Mouse (Mus musculus) gastrocnemius, adult 18-20 months (tissue): ENCODE results near the gene Rpf2. TPM values are rescaled to one million over a fixed set of nuclear protein-coding genes. Genes with fewer than 3 reads are reported as not detected.

ENCODE experiments used
- DNase-seq: peaks from one replicate; pipeline ENCODE4 v3.0.0; 2021; ENCODE audit warnings: low spot score
- total RNA-seq, 2 experiments: library from RNA; stranded (reverse); gene quantifications; 2 replicates each; pipeline ENCODE4 v1.2.3; 2021

Rpf2 gene
- total RNA-seq, 2 experiments from 2014 or later = 15.6 to 16.1 TPM

DNA sequence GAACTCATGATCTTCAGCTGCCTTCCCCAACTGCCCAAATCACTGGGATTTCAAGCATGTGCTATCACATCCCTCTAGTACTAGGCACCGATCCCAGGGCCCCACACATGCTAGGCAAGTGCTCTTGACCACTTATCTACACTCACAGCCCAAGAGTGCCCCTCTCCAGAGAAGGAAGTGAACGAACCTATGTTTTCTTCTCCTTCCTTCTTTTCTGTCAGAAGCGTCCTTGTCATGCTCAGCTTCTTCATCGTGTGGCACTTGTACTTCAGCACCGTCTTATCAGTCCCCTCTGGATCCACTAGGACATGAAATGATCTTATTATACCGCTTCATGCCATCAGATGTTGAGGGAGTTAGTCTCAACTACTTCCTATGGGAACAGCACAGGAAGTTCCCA is 4.1 kb upstream of the Rpf2 start:
- no peak for DNase-seq

DNA sequence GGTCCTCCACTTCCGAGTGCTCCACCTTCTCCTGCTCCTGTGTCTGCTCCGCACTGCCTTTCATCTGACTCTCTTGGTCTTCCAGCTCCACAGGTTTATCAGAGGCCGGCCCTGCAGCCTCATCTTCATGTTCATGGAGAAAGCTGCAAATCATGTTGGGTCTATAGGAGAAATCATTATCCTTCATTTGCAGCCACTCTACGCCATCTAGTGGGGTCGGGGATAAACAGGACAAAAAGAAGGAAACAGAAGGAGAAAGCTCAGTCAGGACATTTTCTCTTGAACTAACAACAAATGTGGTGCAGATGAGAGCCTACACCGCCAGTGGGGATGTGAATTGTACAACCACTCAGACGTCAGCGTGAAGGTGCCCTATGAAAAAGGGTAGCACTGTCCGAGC is 2.8 kb upstream of the Rpf2 start:
- DNase-seq = no peak

DNA sequence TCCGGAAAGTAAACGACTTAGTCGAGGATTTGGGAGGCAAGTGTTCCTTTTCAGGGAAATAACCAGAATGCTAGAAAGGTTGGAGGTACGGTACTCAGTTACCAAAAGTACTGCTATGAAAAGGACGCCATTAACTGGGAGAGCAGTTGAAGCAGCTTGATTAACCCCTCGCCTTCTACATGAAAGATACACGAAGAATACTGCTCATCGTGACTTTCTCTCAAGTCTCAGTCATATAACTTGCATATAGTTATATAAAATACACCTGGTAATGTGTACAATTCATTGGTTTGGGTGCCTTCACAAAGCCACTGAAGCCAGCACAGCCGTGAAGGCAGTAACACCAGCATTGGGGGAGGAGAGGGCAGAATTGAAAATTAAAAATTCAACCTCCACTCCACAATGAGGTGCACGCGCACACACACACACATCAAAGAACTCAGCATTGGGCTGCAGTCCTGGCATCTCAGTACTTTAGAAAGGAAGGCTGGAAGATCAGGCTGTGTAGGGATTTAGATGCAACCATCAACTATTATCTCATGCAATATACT is 405 bp upstream of the Rpf2 start:
- DNase-seq = no peak

DNA sequence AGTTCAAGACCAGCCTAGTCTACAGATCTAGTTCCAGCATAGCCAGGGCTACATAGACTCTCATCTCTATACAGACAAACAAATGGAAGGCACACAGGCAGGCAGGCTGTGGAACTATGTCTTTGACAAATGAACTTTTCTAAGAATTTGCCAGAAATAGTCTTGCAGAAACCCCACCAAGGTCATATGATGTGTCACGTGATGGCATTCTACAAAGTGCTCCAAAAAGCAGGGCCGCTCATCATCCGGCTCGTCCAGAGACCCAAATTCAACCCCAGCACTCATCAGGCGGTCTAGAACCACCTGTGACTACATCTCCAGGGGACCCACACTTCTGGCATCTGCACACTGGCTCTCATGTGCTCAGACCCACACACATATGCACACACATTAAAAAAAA is 9.0 kb downstream of the Rpf2 start:
- no peak for DNase-seq

DNA sequence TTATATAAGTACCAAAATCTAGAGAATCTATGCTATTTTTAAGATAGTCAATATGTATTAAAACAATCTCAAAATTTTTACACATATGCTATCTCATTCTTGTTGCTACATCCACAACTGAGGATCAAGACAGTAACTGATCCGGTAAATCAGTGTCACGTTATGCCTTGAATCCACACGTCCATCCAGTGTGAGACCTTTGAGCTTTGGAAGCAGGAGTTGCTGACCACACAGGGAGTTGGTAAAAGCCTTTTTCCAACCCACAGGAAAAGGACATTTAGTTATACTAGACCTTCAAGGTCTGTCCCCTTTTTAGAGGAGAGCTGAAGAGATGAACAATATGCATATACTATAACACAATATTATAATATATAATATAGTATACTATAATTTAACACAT is 13.6 kb downstream of the Rpf2 start:
- DNase-seq = no peak

DNA sequence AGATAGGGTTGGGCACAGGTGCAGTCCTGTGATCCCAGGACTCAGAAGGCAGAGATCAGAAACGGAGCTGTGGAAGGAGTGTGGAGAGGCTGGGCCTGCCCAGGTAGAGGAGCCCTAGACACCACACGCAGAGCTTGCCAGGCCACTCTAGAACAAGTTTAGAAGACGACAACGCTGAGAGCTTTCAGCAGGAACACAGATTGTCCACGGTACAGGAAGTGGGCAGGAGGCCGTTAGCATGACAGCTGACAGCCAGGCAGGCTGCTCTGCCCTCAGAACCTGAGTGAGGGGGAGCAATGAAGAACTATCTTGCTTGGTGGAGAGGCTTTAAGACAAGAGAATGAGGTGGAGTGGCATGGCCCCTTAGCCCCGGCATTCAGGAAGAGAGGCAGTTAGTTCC is 14.4 kb downstream of the Rpf2 start:
- no peak for DNase-seq

DNA sequence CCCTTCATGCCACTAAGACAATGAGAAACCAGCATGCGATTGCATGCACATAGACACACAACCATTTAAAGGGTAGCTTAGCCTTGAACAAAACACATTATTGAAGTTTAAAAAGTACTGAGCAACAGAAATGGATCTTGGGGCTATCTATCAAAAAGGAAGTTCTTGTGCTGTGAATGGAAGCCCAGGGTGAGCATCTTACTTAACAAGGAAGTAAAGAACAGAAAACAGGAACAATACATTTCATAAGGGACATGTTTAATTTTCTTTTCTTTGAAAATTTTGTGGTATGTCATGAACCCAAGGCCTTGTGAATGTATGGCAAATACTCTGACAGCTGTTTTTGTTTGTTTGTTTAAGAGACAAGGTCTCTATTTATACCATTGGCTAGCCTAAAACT is 17.1 kb downstream of the Rpf2 start:
- DNase-seq = no peak

DNA sequence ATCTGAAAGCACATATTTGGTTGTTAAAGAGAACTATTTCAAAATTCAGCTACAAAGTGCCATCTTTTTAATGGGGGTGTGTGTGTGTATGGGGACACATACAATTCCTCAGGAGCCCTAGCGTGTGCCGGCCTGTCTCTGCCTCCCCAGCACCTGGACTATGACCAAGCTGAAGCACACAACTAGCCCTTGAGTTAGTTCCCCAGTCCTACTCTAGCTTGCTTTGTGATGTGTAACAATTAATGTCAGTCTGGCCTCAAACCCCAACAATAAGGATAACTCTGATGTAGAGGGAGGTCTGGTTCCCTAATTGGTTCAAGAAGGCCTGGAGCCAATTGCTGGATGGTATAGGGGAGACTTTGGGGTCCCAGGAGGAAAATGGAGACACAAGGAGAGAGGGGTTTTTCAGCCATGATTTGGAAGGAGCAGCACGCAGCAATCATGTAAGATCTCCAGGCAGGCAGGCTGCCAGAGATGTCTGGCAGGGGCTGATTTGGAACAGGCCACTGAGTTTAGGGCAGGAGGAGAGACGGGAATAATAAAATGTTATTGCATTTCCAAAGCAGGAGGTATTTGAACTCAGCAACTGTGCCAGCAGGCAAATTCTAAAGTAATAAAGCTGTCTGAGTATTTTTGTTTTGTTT is 19.1 kb downstream of the Rpf2 start:
- no peak for DNase-seq

DNA sequence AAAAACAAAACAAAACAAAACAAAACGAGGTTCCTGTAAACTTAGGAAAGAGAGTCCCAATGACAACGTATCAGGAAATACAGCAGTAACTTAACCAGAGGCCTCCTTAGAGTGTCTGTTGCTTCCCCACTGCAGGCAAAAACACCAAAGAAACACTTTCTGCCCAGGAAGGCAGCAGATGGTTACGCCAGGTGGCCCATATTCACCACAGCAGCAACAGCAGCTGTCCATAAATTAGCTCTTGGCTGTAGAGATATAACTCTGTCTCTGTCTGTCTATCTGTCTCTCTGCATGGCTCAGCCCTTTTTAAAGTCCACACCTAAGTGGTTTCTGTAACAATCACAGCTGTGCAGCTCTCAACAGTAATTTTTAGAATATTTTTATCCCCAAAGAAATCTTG is 28.0 kb downstream of the Rpf2 start:
- no peak for DNase-seq

DNA sequence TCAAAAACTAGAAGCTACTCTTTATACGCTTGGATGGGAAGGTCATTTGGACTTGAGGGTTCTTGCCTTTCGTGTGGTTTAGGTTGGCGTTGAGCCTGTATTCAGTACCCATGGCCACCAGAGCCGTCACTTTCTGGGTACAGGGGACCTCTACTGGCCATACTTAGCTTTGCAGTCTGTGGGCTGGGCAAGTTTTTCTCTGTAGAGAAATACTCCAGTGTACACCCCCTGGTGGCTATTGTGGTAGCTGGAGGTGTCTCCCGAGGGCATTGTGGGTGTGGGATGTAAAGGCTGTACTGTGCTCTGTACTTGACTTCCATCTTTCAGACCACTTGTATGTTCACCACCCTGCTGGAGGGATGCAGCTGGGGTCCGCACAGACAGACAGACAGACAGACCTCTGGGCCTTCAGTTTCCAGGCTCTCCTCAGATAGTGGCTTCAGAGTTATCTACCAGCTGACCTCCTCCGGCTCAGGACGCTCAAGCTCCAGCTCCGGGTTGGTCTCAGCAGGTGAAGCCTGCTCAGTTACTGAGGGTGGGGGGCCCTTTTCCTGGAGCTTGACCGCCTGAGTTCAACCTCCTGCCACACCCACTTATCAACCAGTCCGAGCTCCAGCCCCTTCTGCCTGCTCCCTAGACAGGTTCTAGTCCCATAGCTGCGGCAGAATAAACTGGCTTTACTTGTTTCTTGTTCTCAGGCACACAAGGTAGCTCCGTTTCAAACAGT is 34.2 kb downstream of the Rpf2 start:
- DNase-seq = peak; percentile 95

DNA sequence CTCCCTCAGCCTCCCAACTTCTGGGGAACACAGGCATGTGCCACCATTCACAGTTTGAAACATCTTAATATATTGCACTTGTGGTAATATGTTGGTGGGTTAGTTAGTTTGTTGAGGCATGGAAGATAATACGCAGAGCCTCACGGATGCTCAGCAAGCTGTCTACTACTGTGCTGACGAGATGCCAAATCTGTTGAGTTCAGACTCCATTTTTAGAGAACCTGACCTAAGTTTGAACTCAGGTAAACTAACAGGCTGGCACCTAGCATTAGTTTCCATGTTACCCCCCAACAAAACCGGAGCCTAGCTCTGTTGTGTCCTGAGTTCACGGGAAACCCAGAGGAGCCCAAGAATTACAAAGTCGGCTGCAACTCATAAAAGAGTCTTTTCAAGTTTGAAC is 51.8 kb downstream of the Rpf2 start:
- DNase-seq = peak; percentile 55

DNA sequence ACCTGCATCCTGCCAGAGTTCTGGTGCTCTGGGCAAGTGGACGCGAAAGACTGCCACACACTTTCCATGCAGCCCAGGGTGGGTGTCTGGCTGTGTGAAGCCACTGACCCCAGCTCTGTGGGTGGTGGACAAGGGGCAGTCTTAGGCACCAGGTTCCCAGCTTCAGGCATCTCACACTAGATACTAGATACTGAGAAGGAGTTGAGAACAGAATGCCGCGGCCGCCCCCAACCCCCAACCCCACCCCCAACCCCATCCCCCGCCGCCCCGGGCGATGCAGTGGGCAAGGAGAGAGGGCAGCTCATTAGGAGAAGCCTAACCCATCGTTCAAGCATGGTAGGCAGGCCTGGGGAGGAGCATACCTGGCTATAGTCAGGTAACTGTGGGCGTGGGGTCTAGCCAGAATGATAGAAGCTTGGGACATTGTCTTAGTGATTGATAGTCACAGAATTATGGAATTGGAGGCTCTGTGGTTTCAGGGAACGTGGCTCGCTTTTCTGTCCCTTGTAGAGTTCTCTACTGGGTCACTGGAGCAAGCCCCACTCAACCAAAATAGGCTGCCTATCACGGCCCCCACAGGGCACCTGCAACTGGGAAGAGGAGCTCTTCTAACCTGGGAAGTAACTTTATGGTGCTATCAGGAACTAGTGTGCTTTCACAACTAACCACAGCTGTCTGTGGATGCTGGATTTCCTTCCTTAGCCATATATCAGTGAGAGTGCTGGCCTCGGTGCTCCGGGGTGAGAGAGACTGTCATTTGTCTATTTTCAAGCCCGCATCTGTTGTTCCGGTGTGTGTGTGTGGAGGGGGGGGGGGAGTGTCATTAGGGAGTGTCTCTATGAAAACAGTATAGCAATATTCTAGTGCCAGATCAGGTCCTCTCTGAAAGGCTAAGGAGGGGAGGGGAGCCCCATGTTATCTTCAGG is 54.6 kb downstream of the Rpf2 start:
- no peak for DNase-seq

DNA sequence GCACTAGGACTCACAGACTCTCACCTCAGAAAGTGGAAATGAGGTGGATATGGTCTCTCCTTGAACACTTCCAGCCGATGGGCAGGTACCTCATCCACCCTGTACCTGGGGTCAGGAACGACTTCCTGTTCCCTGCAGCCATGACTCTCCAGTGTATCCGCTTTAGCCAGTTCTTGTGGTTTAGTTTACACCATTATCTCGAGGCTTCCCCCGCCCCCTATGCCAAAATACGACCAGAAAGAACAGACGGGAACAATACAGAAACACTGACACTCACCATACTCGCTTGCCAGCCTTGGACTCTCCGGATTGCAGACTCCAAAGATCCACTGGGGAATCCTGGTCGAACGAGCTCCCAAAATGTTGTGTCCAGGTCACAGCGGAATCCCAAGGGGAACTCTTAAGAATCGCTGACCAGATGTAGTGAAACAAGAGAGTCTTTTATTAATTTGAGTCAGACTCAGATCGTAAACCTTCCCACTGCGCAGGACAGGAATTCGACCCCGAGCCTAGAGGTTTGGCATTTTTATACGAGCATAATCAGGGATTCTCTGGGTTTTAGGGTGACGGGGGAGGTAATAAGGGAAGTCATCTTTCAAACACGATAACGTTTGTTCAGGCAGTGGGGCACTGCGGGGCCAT is 55.4 kb downstream of the Rpf2 start:
- DNase-seq = no peak

DNA sequence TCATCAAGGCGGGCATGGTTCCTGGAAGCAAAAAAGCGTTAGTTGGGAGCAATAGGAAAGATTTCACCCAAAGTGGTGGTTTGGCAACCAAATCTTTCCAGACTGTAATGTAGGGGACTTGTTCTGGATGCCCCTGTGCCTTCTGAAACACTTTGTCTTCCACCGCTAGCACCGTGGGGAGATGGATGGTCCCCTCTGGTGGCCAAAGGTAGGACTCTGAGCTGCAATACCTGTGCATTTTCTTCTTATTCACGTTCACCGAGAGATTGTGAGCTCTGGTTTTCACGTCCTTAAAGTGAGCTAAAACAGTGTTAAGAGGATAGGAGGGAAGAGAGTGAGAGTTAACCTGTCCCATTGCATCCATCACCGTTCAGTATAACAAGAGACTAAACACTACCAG is 56.0 kb downstream of the Rpf2 start:
- no peak for DNase-seq

DNA sequence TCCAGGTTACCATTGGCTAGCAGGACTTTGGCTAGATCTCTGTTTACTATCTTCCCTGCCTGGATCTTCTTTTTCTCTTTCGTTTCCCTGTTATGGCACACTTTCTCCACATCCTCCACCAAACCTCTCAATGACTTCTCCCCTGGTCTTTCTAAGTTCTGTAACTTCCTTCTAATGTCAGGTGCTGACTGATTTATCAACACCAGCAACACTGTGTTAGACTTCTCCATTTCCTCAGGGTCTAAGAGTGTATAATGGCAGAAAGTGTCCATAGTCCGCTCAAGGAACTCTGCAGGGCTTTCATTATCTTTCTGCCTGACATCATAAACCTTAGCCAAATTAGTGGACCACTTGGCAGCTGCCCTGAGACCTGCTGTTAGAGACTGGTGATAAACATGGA is 57.1 kb downstream of the Rpf2 start:
- no peak for DNase-seq

DNA sequence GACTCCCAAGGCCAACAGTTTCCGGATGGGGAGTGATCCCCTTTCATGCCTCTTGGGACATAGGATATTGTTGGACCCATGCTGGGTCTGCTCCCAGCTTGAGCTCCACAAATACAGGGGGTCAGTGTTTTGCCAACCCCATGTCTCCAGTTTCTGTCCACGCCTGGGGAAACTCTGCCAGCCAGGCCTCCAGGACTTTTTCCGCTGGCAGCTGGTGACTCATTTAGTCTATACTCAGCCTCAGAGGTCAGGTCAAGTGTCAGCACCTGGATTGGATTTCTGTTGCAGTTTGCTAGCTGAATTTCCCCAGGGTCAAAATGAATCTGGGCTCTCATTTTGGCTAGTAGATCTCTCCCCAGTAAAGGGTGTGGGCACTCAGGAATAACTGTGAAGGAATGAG is 58.0 kb downstream of the Rpf2 start:
- DNase-seq = peak; percentile 89

DNA sequence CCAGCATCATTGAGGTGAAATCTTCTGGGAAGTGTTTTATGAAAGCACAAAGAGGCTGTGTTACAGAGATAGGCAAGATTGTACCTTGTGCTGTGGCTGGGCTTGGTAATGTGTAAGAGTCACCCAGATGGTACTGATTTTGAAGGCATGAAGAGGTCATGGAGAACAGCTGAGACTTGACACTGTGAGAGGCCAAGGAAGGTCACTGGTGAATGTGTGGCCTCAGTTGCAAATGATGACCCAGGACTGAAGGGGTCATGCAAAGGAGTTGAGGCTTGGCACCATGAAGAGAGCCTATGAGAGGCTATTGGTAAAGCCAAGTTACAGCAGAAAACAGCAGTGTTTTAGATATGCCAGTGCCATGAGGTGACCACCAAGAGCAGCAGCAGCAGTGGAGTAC is 60.9 kb downstream of the Rpf2 start:
- DNase-seq = no peak

DNA sequence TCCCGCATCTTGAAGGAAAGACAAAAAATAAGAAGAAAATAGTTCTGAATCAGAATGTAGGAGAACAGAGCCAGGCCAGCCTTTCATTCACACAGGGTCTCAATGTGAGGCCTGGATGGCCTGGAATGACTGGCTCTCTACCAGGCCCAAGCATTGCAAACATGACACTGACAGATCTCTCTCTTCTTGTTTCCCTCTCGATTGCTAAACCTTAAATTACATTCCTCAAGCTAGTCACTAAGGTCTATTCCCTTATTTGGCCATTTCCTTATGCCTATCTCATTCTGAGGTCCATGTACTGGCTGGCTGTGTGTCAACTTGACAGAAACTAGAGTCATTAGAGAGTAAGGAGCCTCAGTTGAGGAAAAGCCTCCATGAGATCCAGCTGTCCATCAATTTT is 66.8 kb downstream of the Rpf2 start:
- no peak for DNase-seq

DNA sequence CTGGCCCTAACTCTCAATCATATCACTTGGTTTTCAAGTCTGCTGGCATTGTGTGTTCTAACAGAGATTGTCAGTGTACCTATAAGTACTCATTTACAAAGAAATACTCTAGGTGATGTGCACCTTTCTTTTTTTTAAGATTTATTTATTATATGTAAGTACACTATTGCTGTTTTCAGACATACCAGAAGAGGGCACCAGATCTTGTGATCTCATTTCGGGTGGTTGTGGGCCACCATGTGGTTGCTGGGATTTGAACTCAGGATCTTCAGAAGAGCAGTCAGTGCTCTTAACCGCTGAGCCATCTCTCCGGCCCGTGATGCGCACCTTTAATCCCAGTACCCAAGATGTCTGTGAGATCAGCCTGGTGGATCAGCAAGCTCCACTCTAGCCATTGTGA is 67.7 kb downstream of the Rpf2 start:
- DNase-seq = no peak

DNA sequence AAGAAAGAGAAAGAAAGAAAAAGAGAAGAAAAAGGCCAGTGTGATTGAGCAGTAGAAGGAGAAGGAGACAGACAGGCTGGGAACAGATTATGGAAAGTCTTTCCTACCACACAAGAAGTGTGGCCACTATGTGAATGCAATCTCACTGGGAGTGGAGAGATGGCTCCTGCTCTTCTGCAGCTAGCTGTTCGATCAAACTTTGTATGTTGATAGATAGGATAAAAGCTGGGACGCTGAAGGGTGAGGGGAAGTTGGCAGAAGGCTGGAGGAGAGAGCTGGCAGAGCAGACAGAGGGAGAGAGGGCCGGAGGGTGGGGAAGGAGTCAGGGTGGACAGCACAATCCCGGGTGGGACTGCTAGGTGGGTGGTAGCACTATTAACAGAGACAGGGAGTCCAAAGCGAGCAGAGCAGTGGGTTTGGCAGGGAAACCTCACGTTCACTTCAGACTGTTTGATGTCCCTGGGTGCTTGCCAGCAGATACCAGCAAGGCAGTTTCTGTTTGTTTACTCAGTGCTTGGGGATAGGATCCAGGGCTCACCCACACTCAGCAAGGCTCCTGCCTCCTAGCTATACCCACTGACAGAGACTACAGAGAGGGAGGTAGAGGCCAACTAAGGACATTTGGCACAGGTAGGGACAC is 69.4 kb downstream of the Rpf2 start:
- peak; percentile 21 for DNase-seq
